Mouse (Mus musculus) C2C12 (cell line): Measurements from ENCODE around the gene Efr3b. TPM values are rescaled to one million over a fixed set of nuclear protein-coding genes. Genes with fewer than 3 reads are reported as not detected.

Experiments used
- H3K27me3 ChIP-seq: one replicate; pipeline ENCODE4 v1.6.1; 2011; ENCODE audit not compliant: control insufficient read depth, insufficient read depth, insufficient read length
- H3K36me3 ChIP-seq: one replicate; pipeline ENCODE4 v1.6.1; 2011; ENCODE audit not compliant: control insufficient read depth, insufficient read depth
- H3K4me3 ChIP-seq: one replicate; pipeline ENCODE4 v1.5.1; 2011; ENCODE audit warnings: mild to moderate bottlenecking, control low read depth; ENCODE audit not compliant: poor library complexity, insufficient read depth, severe bottlenecking
- H3K79me2 ChIP-seq: one replicate; pipeline ENCODE4 v1.6.1; 2011; ENCODE audit not compliant: control insufficient read depth, insufficient read depth
- H3K79me3 ChIP-seq: one replicate; pipeline ENCODE4 v1.6.1; 2011; ENCODE audit warnings: low read depth, control low read depth
- H3ac ChIP-seq: one replicate; pipeline ENCODE3; 2011; ENCODE audit warnings: low read depth; ENCODE audit not compliant: control insufficient read depth, insufficient read length
- CEBPB ChIP-seq: IDR thresholded peaks from one replicate; pipeline ENCODE4 v1.6.1; 2011; ENCODE audit warnings: low read depth, mild to moderate bottlenecking, control low read depth, moderate library complexity
- CTCF ChIP-seq: IDR thresholded peaks from one replicate; pipeline ENCODE4 v1.5.1; 2011; ENCODE audit not compliant: control insufficient read depth, insufficient read depth, insufficient read length
- FOSL1 ChIP-seq: IDR thresholded peaks from one replicate; pipeline ENCODE4 v1.8.0; 2011; ENCODE audit warnings: mild to moderate bottlenecking, low read length; ENCODE audit not compliant: poor library complexity, insufficient read depth, severe bottlenecking
- MAX ChIP-seq: IDR thresholded peaks from one replicate; pipeline ENCODE4 v1.6.1; 2011; ENCODE audit warnings: mild to moderate bottlenecking, control low read depth
- MYOD1 ChIP-seq: IDR thresholded peaks from one replicate; pipeline ENCODE4 v1.6.1; 2011; ENCODE audit warnings: low read depth; ENCODE audit not compliant: control insufficient read depth, insufficient read length
- MYOG ChIP-seq: IDR thresholded peaks from one replicate; pipeline ENCODE4 v1.6.1; 2011; ENCODE audit not compliant: control insufficient read depth, insufficient read length; ENCODE audit errors: extremely low read depth
- USF1 ChIP-seq: IDR thresholded peaks from one replicate; pipeline ENCODE4 v1.6.1; 2011; ENCODE audit warnings: low read depth, mild to moderate bottlenecking, control low read depth, moderate library complexity
- polyA plus RNA-seq: library from polyadenylated mRNA; unstranded; fragments of >200 nt; fragmentation: generic; extraction: Trizol; gene quantifications from one replicate; pipeline ENCODE4 v1.2.1, GENCODE M21; 2012; ENCODE audit warnings: missing spikeins

Efr3b gene
- polyA plus RNA-seq, 1 experiment: 0.09 TPM

DNA sequence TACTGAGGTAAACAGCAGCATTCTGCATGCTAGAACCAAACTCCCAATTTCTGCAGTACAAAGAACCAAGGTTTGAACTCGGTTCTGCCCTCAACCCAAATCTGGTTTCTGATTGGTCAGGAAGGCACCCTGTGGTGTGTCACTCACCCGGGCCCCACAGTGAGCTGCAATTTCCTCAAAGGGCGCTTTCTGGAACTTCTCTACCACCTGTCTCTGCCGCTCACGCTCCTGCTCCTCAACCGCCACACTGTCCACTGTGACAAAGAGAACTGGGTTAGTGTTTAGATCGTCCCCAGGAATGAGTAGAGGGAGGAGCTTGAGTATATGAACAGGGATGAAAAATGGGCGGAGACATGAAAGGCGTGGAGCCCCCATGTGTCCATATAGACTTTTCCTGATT, 70.3 kb downstream of the Efr3b start:
- no peaks in the 10 kb centered on the region for H3K36me3 ChIP-seq
- no peak for TF ChIP-seq MYOG
- peak; percentile 45 for TF ChIP-seq MYOD1
- TF ChIP-seq CTCF: no peak
- H3K79me3 ChIP-seq: no peaks in the 10 kb centered on the region
- H3K4me3 ChIP-seq: no peak overlapping the region
- H3K27me3 ChIP-seq: no peaks in the 10 kb centered on the region
- H3K79me2 ChIP-seq: no peaks in the 10 kb centered on the region
- no peak overlapping the region for H3ac ChIP-seq

DNA sequence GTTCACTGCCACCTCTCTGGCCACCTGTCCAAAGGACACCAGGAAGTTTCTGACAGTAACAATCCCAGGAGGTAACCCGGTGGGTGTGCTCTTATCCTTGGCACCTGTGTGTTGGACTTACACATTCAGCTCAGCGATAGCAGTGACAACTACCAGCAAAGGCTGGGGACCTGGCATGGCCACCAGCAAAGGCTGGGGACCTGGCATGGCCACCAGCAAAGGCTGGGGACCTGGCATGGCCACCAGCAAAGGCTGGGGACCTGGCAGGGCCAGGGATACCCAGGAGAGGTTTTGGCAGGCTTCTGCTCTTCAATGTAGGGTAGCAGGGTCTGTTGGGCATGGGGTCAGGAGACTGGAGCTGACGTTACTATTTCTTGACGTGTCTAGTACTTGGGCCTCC, 71.5 kb downstream of the Efr3b start:
- Histone ChIP-seq H3K4me3 (no peak overlapping the region), H3K36me3 (no peaks in the 10 kb centered on the region), H3K27me3 (no peaks in the 10 kb centered on the region), H3ac (no peak overlapping the region), H3K79me3 (no peaks in the 10 kb centered on the region), H3K79me2 (no peaks in the 10 kb centered on the region)
- TF ChIP-seq MYOG: no peak
- no peak for TF ChIP-seq MAX
- TF ChIP-seq FOSL1: no peak
- no peak for TF ChIP-seq USF1
- TF ChIP-seq CTCF: no peak

DNA sequence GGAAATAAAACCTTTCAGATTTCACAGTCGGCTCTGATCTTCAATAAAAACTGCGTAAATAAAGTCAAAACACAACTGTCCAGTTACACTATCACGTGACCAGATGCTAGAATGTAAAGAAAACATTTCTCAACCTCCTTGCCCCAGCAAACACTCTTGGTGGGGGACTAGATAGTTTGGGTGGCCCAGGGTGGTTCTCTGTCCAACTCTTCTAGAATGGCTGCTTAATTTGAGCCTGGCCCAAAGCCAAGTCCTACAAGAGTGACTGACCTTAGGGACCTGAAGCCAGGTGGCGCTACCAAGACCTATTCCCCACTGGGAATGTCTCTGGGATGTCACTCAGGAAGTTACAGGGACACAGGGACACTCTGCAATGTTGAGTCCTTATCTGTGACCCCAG, 78.2 kb downstream of the Efr3b start:
- Histone ChIP-seq H3K27me3 (no peaks in the 10 kb centered on the region), H3K79me3 (no peaks in the 10 kb centered on the region), H3K36me3 (no peaks in the 10 kb centered on the region), H3K79me2 (no peaks in the 10 kb centered on the region), H3ac (no peak overlapping the region), H3K4me3 (no peak overlapping the region)
- TF ChIP-seq FOSL1 (no peak), CEBPB (no peak), CTCF (no peak), MYOD1 (no peak), MAX (no peak), USF1 (no peak), MYOG (no peak)

DNA sequence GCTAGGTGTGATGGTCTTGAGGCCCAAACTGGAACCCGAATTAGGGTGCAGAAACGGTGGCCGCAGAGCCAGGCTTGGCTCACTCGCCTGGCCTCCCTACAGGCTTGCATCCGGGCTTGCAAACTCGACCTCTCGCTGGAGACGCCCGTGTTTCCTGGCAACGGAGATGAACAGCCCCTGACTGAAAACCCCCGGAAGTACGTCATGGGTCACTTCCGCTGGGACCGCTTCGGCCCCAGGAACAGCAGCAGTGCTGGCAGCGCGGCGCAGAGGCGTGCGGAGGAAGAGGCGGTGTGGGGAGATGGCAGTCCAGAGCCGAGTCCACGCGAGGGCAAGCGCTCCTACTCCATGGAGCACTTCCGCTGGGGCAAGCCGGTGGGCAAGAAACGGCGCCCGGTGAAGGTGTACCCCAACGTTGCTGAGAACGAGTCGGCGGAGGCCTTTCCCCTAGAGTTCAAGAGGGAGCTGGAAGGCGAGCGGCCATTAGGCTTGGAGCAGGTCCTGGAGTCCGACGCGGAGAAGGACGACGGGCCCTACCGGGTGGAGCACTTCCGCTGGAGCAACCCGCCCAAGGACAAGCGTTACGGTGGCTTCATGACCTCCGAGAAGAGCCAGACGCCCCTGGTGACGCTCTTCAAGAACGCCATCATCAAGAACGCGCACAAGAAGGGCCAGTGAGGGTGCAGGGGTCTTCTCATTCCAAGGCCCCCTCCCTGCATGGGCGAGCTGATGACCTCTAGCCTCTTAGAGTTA, 78.7 kb downstream of the Efr3b start:
- TF ChIP-seq FOSL1 (no peak), MYOD1 (no peak), USF1 (no peak), CEBPB (no peak), CTCF (no peak), MAX (no peak), MYOG (no peak)
- H3K4me3 ChIP-seq: no peak overlapping the region
- H3K79me3 ChIP-seq: no peaks in the 10 kb centered on the region
- no peaks in the 10 kb centered on the region for H3K36me3 ChIP-seq
- H3ac ChIP-seq: no peak overlapping the region
- no peaks in the 10 kb centered on the region for H3K79me2 ChIP-seq
- H3K27me3 ChIP-seq: no peaks in the 10 kb centered on the region

DNA sequence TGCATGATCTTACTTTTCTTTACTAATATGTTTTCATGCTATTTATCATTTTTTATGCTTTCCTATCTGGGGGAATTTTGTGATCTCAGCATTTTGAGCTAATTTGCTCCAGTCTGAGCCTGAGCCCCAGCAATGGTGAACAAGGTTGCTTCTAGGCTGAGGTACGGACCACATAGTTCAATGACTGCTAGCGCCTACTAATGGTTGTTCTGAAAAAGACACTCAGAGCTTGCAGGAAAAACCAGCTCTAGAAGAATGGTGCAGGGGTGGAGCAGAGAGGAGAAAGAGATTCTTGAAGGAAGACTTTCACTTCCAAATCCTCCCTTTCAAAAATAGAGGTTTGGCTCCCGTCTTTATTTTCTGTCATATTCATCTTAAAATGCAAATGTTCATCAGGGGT, 82.4 kb downstream of the Efr3b start:
- TF ChIP-seq FOSL1: no peak
- no peak for TF ChIP-seq MYOG
- no peak for TF ChIP-seq MYOD1
- TF ChIP-seq CTCF: no peak
- no peak for TF ChIP-seq MAX
- TF ChIP-seq CEBPB: no peak
- TF ChIP-seq USF1: no peak

DNA sequence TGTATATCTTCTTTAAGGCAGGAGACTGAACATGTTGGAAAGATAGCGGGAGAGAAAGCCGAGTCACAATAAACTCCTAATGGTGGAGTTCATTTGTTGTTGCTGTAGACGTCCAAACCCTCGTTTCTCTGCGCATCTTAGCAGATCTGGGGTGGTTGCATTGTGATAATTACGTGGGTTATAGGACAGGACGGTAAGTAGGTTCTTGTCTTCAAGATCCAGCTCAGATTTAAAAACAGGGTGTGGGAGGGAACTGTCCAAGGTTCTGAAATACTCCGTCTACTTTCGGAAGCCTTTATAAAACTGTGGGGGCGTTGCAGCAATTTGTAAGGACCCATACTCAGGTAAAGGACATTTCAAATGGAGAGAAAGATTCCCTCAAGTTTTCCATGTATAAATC, 83.3 kb downstream of the Efr3b start:
- TF ChIP-seq FOSL1: no peak
- TF ChIP-seq USF1: no peak
- no peak for TF ChIP-seq CEBPB
- TF ChIP-seq MAX: no peak
- no peak for TF ChIP-seq CTCF
- TF ChIP-seq MYOD1: no peak
- TF ChIP-seq MYOG: no peak
- no peaks in the 10 kb centered on the region for H3K79me3 ChIP-seq
- no peaks in the 10 kb centered on the region for H3K79me2 ChIP-seq
- no peaks in the 10 kb centered on the region for H3K27me3 ChIP-seq
- no peak overlapping the region for H3ac ChIP-seq
- no peaks in the 10 kb centered on the region for H3K36me3 ChIP-seq
- H3K4me3 ChIP-seq: no peak overlapping the region

More for the DNA sequence above, 82.4 kb downstream of the Efr3b start:
- Histone ChIP-seq H3K4me3 (no peak overlapping the region), H3ac (no peak overlapping the region), H3K79me2 (no peaks in the 10 kb centered on the region), H3K27me3 (no peaks in the 10 kb centered on the region), H3K79me3 (no peaks in the 10 kb centered on the region), H3K36me3 (no peaks in the 10 kb centered on the region)
